Mouse (Mus musculus) testis, adult 2 months (tissue): ENCODE results near the gene Siva1. TPM values are rescaled to one million over a fixed set of nuclear protein-coding genes. Genes with fewer than 3 reads are reported as not detected.

Experiments used
- H3K27ac ChIP-seq: fragments of 200-500 bp; 2 replicates; pipeline ENCODE4 v1.5.1; 2012; ENCODE audit warnings: low read depth, low read length; ENCODE audit not compliant: control insufficient read depth, insufficient read depth
- H3K27me3 ChIP-seq: fragments of 200-500 bp; 2 replicates; pipeline ENCODE4 v1.6.1; 2012; ENCODE audit warnings: mild to moderate bottlenecking, low read length, moderate library complexity; ENCODE audit not compliant: control insufficient read depth, insufficient read depth
- H3K36me3 ChIP-seq: fragments of 200-500 bp; 2 replicates; pipeline ENCODE4 v1.6.1; 2012; ENCODE audit warnings: mild to moderate bottlenecking, low read length; ENCODE audit not compliant: control insufficient read depth, insufficient read depth
- H3K4me1 ChIP-seq: fragments of 200-500 bp; 2 replicates; pipeline ENCODE4 v1.6.1; 2012; ENCODE audit warnings: low read length; ENCODE audit not compliant: control insufficient read depth, insufficient read depth
- H3K4me3 ChIP-seq: fragments of 200-500 bp; 2 replicates; pipeline ENCODE4 v1.5.1; 2012; ENCODE audit warnings: low read depth, mild to moderate bottlenecking, low read length, moderate library complexity, mixed read lengths; ENCODE audit not compliant: control insufficient read depth
- CTCF ChIP-seq: fragments of 200-500 bp; IDR thresholded peaks from 2 replicates; pipeline ENCODE4 v1.5.1; 2012; ENCODE audit warnings: low read depth, mild to moderate bottlenecking, inconsistent platforms, low read length, moderate library complexity; ENCODE audit not compliant: control insufficient read depth, insufficient read depth, insufficient replicate concordance
- POLR2A ChIP-seq: fragments of 200-500 bp; IDR thresholded peaks from 2 replicates; pipeline ENCODE4 v1.6.1; 2012; ENCODE audit warnings: low read depth, mild to moderate bottlenecking, inconsistent platforms, low read length, moderate library complexity; ENCODE audit not compliant: control insufficient read depth
- polyA plus RNA-seq: library from polyadenylated mRNA; depleted of rRNA; stranded (reverse); fragments of >200 nt; gene quantifications from 2 replicates; pipeline ENCODE4 v1.2.3, GENCODE M21; 2012

The Siva1 gene
- polyA plus RNA-seq, 1 experiment, result 41.7 TPM

DNA sequence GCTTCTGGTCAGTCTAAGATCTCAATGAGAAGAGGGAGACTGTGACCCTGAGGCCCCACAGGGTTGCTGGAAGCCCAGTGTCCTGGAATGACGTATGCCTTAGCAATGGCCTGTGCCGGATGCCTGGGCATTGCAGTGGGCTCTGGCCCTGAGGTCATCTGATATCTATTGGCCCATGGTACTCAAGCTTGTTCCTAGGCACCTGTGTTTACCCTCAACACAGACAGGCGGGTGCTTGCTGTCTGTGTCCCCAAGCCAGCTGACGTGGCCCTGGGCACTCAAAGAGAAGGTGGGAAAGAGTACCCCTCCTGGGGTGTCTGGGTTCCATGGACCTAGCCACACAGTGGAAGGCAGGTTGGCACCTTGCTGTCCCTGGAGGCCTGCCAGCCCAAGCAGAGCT lies 18.8 kb upstream of the Siva1 start:
- no peak overlapping the region for H3K4me3 ChIP-seq
- no peaks in the 10 kb centered on the region for H3K27me3 ChIP-seq
- no peak overlapping the region for H3K27ac ChIP-seq
- peaks cover 9% of the 10 kb centered on the region for H3K4me1 ChIP-seq
- no peak for TF ChIP-seq POLR2A
- TF ChIP-seq CTCF, result no peak
- no peaks in the 10 kb centered on the region for H3K36me3 ChIP-seq

DNA sequence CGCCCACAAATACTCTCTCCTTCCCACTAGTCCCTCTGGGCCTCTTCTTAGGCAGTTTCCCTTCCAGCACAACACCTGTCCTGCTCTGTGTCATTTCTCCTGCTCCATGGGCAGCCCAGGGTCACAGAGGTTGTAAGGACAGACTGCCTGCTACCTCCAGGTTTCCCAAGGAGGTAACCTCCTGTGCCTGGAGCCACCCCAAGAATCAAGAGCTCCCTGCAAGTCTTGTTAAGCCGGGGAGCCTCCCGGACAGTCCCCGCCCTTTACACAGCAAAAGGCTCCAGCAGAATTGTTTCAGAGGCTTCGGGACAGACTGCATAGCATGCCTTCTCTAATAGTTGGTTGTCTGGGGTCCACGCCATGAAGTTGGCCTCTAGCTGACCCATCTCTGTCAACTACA lies 18.0 kb upstream of the Siva1 start:
- Histone ChIP-seq H3K36me3 (no peaks in the 10 kb centered on the region), H3K27ac (no peak overlapping the region), H3K27me3 (no peaks in the 10 kb centered on the region), H3K4me1 (peaks cover 9% of the 10 kb centered on the region), H3K4me3 (no peak overlapping the region)
- TF ChIP-seq POLR2A (no peak), CTCF (no peak)

DNA sequence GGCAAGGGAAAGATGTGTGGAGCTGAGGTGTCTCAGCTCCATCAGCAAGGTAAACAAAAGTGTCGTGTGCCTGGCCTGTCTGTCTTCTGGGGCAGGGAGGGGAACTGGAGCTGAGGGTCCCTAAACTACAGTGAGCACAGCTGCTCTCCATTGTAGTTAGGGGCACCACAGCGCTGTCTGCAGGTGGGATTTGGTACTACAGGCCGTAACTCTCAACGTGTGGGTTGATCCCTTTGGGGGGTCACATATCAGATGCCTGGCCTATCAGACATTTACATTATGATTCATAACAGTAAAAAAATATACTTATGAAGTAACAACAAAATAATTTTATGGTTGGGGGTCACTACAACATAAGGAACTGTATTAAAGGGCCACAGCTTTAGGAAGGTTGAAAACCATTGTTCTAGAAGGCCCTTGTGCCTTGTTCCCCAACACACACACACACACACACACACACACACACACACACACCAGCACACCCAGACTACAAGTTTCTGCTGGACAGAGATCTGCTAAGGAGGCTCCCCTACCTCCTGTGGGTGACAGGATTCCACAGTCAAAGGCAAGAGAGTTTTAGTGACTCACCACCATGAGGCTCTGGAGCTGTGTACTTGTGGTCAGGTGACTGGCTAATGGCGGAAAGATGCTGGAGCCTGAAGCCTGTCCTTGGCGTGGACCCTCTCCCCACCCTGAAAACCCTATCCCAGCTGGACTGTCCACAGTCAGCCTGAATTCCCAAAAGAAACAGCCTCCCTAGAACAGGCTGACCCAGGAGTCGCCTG lies 17.2 kb upstream of the Siva1 start:
- no peak overlapping the region for H3K27ac ChIP-seq
- TF ChIP-seq POLR2A (no peak), CTCF (peak; percentile 80; the same call in 1 of the 2 replicates)
- H3K4me1 ChIP-seq, result peaks cover 9% of the 10 kb centered on the region
- H3K27me3 ChIP-seq, result no peaks in the 10 kb centered on the region
- no peaks in the 10 kb centered on the region for H3K36me3 ChIP-seq
- H3K4me3 ChIP-seq, result no peak overlapping the region

DNA sequence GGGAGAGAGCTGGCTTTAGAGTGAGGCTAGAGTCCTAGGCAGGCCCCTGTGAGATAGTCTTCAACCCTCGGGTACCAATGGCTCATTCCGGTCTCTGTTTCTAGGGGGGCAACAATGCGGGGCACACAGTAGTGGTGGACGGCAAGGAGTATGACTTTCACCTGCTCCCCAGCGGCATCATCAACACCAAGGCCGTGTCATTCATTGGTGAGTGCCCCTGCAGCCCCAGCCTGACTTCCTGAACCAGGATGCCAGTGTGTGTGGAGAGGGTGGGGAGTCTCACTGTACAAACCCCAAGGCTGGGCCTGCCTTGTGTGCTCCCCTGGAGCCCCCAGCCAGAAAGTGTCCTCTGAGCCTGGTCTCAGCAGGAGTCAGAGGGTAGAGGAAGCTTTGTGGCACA lies 16.3 kb upstream of the Siva1 start:
- Histone ChIP-seq H3K4me1 (peaks cover 9% of the 10 kb centered on the region), H3K27ac (no peak overlapping the region)

DNA sequence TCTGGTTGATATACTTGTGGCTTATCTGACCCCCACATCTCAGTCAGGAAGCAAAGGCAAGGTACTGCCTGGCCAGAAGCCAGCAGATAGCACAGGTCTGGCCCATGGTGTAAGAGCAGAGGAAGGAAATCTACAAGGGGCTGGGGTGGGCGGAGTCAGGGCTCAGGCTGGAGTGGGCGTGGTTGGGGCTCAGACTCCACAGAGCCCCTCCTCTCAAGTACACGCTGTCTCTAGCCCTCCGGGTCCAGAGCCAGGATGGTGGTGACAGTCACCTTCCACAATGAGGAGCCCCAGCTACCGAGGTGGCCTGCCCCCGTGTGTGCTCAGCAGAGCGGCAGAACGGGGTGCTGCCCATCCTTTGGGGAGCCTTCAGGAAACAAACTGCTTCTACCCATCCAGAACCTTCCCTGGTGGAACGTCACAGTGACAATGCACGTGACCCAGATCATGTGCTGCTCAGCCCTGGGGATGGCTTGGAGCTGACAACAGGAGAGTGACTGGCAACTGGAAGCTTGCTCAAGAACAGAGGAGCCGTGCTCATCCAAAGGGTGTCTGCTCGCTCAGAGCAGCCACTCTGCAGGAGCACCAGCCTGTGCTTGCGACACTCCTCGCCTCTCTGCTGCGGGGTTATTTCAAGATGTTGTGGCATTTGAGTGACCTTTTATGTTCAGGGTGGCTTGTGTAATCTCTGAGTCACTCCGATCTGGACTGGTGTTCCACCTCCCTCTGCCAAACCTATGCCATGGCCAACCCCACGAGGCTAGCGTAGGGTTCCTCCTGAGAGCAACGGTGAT lies 15.4 kb upstream of the Siva1 start:
- Histone ChIP-seq H3K27ac (peak overlapping the region; percentile 25; the same call in 1 of the 2 replicates), H3K27me3 (no peaks in the 10 kb centered on the region), H3K4me3 (peak overlapping the region; percentile 46), H3K36me3 (no peaks in the 10 kb centered on the region), H3K4me1 (peaks cover 9% of the 10 kb centered on the region)
- peak; percentile 35; the same call in 1 of the 2 replicates for TF ChIP-seq POLR2A
- no peak; the same call in 1 of the 2 replicates for TF ChIP-seq CTCF

More for the DNA sequence above, 16.3 kb upstream of the Siva1 start:
- peak overlapping the region; percentile 3; the same call in 1 of the 2 replicates for H3K4me3 ChIP-seq
- no peaks in the 10 kb centered on the region for H3K27me3 ChIP-seq
- H3K36me3 ChIP-seq, result no peaks in the 10 kb centered on the region
- TF ChIP-seq CTCF (no peak), POLR2A (no peak)

DNA sequence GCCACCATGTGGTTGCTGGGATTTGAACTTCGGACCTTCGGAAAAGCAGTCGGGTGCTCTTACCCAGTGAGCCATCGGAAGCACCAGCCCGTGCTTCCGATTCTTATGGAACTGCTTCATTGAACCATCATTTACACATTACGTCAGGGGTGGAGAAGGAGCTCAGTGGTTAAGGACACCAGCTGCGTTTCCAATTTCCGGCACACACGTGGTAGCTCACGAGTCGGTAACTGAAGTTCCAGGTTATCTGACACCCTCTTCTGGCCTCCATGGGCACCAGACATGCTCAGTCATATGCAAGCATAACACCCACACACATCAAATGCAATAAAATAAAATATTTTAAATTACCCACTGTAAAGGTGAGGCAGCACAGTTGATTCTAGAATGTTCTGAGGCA lies 14.4 kb upstream of the Siva1 start:
- no peak overlapping the region for H3K27ac ChIP-seq
- no peak overlapping the region for H3K4me3 ChIP-seq
- peaks cover 9% of the 10 kb centered on the region for H3K4me1 ChIP-seq
- H3K27me3 ChIP-seq, result no peaks in the 10 kb centered on the region
- H3K36me3 ChIP-seq, result no peaks in the 10 kb centered on the region
- TF ChIP-seq POLR2A (no peak), CTCF (no peak)

DNA sequence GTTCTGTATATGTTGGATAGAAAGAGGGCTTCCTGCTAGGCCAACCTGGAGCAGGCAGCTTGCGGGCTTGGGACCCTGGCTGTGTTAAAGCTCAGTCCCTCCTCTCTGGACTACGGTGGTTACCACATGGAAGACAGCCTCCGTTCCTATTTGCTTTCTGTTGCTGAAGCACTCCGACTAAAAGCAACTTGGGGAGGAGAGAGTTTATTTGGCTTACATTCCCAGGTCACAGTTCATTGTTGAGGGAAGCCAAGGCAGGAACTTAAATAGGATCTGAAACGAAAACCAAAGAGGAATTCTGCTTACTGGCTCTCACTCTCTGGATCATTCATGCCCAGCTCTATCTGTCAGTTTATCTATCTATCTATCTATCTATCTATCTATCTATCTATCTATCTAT lies 13.7 kb upstream of the Siva1 start:
- TF ChIP-seq CTCF (no peak), POLR2A (no peak)
- H3K27ac ChIP-seq, result no peak overlapping the region

More for the DNA sequence above, 13.7 kb upstream of the Siva1 start:
- Histone ChIP-seq H3K4me3 (no peak overlapping the region), H3K27me3 (no peaks in the 10 kb centered on the region), H3K36me3 (no peaks in the 10 kb centered on the region), H3K4me1 (peaks cover 9% of the 10 kb centered on the region)
